23 mouse cellular contexts compared by ENCODE assay signal in genomic region chr7:141908591-141908990, GRCm38 (mm10). TPM values are rescaled to one million over a fixed set of nuclear protein-coding genes. Genes with fewer than 3 reads are reported as not detected.
DNase-seq lines count a peak whose midpoint lies in the region; ATAC-seq and TF ChIP-seq lines count a peak whose summit lies in the region.
"Had no signal": no experiment of that assay in that cellular context is flagged by ENCODE, and none has a peak within 500 bp of the region (broad histone marks: within the 10 kb centered on the region; RNA-seq: fewer than 3 reads in every experiment).

No protein-coding gene starts in this region.

- no peak for TF ChIP-seq CTCF in midbrain, postnatal 0 days (IDR thresholded peaks at IDR 0.05)

- H3K4me2 ChIP-seq in midbrain, postnatal 0 days (ENCODE audit: low read depth, low read length, poor library complexity, severe bottlenecking): no peak overlapping the region
- H3K4me2 ChIP-seq in midbrain, embryonic 13.5 days (replicated peaks): no peak overlapping the region
- H3K4me2 ChIP-seq in heart, embryonic 11.5 days: no peak overlapping the region
- H3K4me2 ChIP-seq: embryonic facial prominence, embryonic 15.5 days; forebrain, embryonic 15.5 days; hindbrain, embryonic 12.5 days had no signal

- WGBS in midbrain, postnatal 0 days: 71% methylated on average over 6 of the region's 6 CpGs
- 75% methylated on average over 6 of the region's 6 CpGs for WGBS in midbrain, embryonic 13.5 days
- WGBS in heart, embryonic 11.5 days (ENCODE audit: insufficient replicate concordance): 69% methylated on average over 6 of the region's 6 CpGs

- H3K27ac ChIP-seq in midbrain, postnatal 0 days (ENCODE audit: low read depth, low read length): no peak overlapping the region
- H3K27ac ChIP-seq in midbrain, embryonic 13.5 days: no peak overlapping the region
- no peak overlapping the region for H3K27ac ChIP-seq in heart, embryonic 11.5 days (ENCODE audit: low read depth, low read length)
- H3K27ac ChIP-seq: embryonic facial prominence, embryonic 15.5 days; forebrain, embryonic 10.5 days; forebrain, embryonic 15.5 days; hindbrain, embryonic 12.5 days had no signal

- H3K4me3 ChIP-seq in midbrain, postnatal 0 days (ENCODE audit: low read depth, low read length): no peak overlapping the region
- no peak overlapping the region for H3K4me3 ChIP-seq in midbrain, embryonic 13.5 days (replicated peaks)
- no peak overlapping the region for H3K4me3 ChIP-seq in heart, embryonic 11.5 days (ENCODE audit: low read depth, low read length)
- H3K4me3 ChIP-seq: embryonic facial prominence, embryonic 15.5 days; erythroblast, embryonic 14.5 days; forebrain, embryonic 10.5 days; forebrain, embryonic 15.5 days; hindbrain, embryonic 12.5 days had no signal

- H3K9ac ChIP-seq in midbrain, postnatal 0 days (replicated peaks; ENCODE audit: low read length, poor library complexity, severe bottlenecking): no peak overlapping the region
- no peak overlapping the region for H3K9ac ChIP-seq in midbrain, embryonic 13.5 days (replicated peaks)
- no peak overlapping the region for H3K9ac ChIP-seq in heart, embryonic 11.5 days (ENCODE audit: low read depth, low read length)
- H3K9ac ChIP-seq: embryonic facial prominence, embryonic 15.5 days; forebrain, embryonic 15.5 days; hindbrain, embryonic 12.5 days had no signal

- H3K36me3 ChIP-seq in midbrain, postnatal 0 days (ENCODE audit: insufficient read depth, low read length): no peaks in the 10 kb centered on the region
- H3K36me3 ChIP-seq in midbrain, embryonic 13.5 days: no peaks in the 10 kb centered on the region
- H3K36me3 ChIP-seq in heart, embryonic 11.5 days (ENCODE audit: control insufficient read depth, insufficient read depth, low read length): no peaks in the 10 kb centered on the region
- H3K36me3 ChIP-seq: embryonic facial prominence, embryonic 15.5 days; forebrain, embryonic 10.5 days; forebrain, embryonic 15.5 days; G1E; hindbrain, embryonic 12.5 days had no signal

- no peaks in the 10 kb centered on the region for H3K9me3 ChIP-seq in midbrain, postnatal 0 days (ENCODE audit: low read length)
- no peaks in the 10 kb centered on the region for H3K9me3 ChIP-seq in midbrain, embryonic 13.5 days
- H3K9me3 ChIP-seq in heart, embryonic 11.5 days (replicated peaks; ENCODE audit: control insufficient read depth, low read length): no peaks in the 10 kb centered on the region
- H3K9me3 ChIP-seq: embryonic facial prominence, embryonic 15.5 days; forebrain, embryonic 10.5 days; forebrain, embryonic 15.5 days; G1E; hindbrain, embryonic 12.5 days had no signal

- no peak for ATAC-seq in midbrain, postnatal 0 days (ENCODE audit: low FRiP score)
- ATAC-seq in midbrain, embryonic 13.5 days: no peak
- ATAC-seq in heart, embryonic 11.5 days (replicated peaks; ENCODE audit: insufficient number of reproducible peaks, low FRiP score, low TSS enrichment): no peak
- ATAC-seq: activated CD4-positive, CD25-positive, alpha-beta regulatory T cell, adult 4 months; CD4-positive, CD25-positive, alpha-beta regulatory T cell, adult 4 months; forebrain, embryonic 15.5 days; Patski had no signal

- 0 out of 2 replicates have a peak, but pooled peaks cover 6% of the 10 kb centered on the region for H3K27me3 ChIP-seq in midbrain, postnatal 0 days (ENCODE audit: insufficient read depth, low read length)
- H3K27me3 ChIP-seq in midbrain, embryonic 13.5 days: peaks cover 31% of the 10 kb centered on the region; the same call in 1 of the 2 replicates
- peaks cover 21% of the 10 kb centered on the region for H3K27me3 ChIP-seq in heart, embryonic 11.5 days (ENCODE audit: control insufficient read depth, insufficient read depth, low read length)

- H3K4me1 ChIP-seq in midbrain, postnatal 0 days (ENCODE audit: insufficient read depth, low read length): 0 out of 2 replicates have a peak, but pooled peaks cover 2% of the 10 kb centered on the region
- peaks cover 19% of the 10 kb centered on the region for H3K4me1 ChIP-seq in midbrain, embryonic 13.5 days (replicated peaks)
- no peaks in the 10 kb centered on the region for H3K4me1 ChIP-seq in heart, embryonic 11.5 days (ENCODE audit: control insufficient read depth, insufficient read depth, low read length)
- H3K4me1 ChIP-seq: forebrain, embryonic 15.5 days had no signal

- DNase-seq in cerebellum, adult 9-10 months: peak; percentile 62
- DNase-seq in cerebellum, postnatal 14 days: no peak
- peak; percentile 14 for DNase-seq in midbrain, postnatal 0 days (ENCODE audit: low spot score)
- peak; percentile 36 for DNase-seq in layer of hippocampus, adult 9-10 months (ENCODE audit: low spot score)
- no peak for DNase-seq in thymus, postnatal 0 days (ENCODE audit: low spot score)
- DNase-seq: adrenal gland, postnatal 14 days; B cell, adult 2 months; embryo, embryonic 11 days; gastrocnemius, postnatal 36 days; heart, adult 11 months; heart, postnatal 10 days; heart, postnatal 4 days had no signal

RNA-seq across cellular contexts. Expression of gene Tollip, which starts 9.7 kb away (rescaled TPM):
- total RNA-seq in midbrain, postnatal 0 days (2014; rRNA removed): 99.4 and 110 TPM in 2 replicates
- polyA plus RNA-seq in midbrain, postnatal 0 days (2015; fragmentation: Nextera tagmentation; extraction: Ambion mirVana): 78.0 and 81.3 TPM in 2 replicates
- 69.0 and 71.2 TPM in 2 replicates for polyA plus RNA-seq in midbrain, embryonic 13.5 days (2015; fragmentation: Nextera tagmentation; extraction: Ambion mirVana)
- polyA plus RNA-seq in heart, embryonic 11.5 days (2014; fragmentation: Nextera tagmentation; extraction: Ambion mirVana): 36.2 and 38.8 TPM in 2 replicates
- 50.6 and 51.6 TPM in 2 replicates for polyA plus RNA-seq in thymus, postnatal 0 days (2015; fragmentation: Nextera tagmentation; extraction: Ambion mirVana)

RNA-seq across cellular contexts. Expression of gene Brsk2, which starts 41.0 kb away (rescaled TPM):
- 137 and 159 TPM in 2 replicates for total RNA-seq in midbrain, postnatal 0 days (2014; rRNA removed)
- polyA plus RNA-seq in midbrain, postnatal 0 days (2015; fragmentation: Nextera tagmentation; extraction: Ambion mirVana): 18.9 and 20.1 TPM in 2 replicates
- polyA plus RNA-seq in midbrain, embryonic 13.5 days (2015; fragmentation: Nextera tagmentation; extraction: Ambion mirVana): 27.5 and 29.4 TPM in 2 replicates
- polyA plus RNA-seq in heart, embryonic 11.5 days (2014; fragmentation: Nextera tagmentation; extraction: Ambion mirVana): 0.40 and 0.62 TPM in 2 replicates
- 0.32 and 0.57 TPM in 2 replicates for polyA plus RNA-seq in thymus, postnatal 0 days (2015; fragmentation: Nextera tagmentation; extraction: Ambion mirVana)
- polyA plus RNA-seq: G1E had no signal

Comparison
In these comparisons a context has a peak if more than half of its experiments do, and no peak if none do; other contexts are left out.
1. DNase-seq: peak in cerebellum, adult 9-10 months (single experiment), midbrain, postnatal 0 days (single experiment) and layer of hippocampus, adult 9-10 months (single experiment); none in cerebellum, postnatal 14 days (0 of 2) and thymus, postnatal 0 days (single experiment).
2. RNA of gene Brsk2, which starts 41.0 kb away (polyA plus RNA-seq): 27.5 to 29.4 TPM in midbrain, embryonic 13.5 days and 18.9 to 20.1 TPM in midbrain, postnatal 0 days; 0.32 to 0.57 TPM in thymus, postnatal 0 days and 0.40 to 0.62 TPM in heart, embryonic 11.5 days; every median in the first group is over 10 times any median in the second.